Mouse (Mus musculus) c-Kit-negative CD71-positive TER-119-positive erythroid progenitor cells, embryonic 14.5 days (primary cell): ENCODE results near the gene Rassf8.
A peak's percentile ranks its signal among the peaks of the same experiment; 100 is the strongest.

Experiments used
- DNase-seq: peaks from one replicate; pipeline ENCODE4 v3.0.0-alpha.2; 2013; ENCODE audit warnings: low read depth, low spot score

Rassf8 gene

GRCm38 (mm10) chr6:145746132-145746849 is at the start of gene Rassf8:
Rassf8 (plus strand) TSS chr6:145746748.
- peak; percentile 1 for DNase-seq

- no peak for DNase-seq
These were observed 45.5 kb upstream of the Rassf8 start for GRCm38 (mm10) chr6:145701021-145701540.

DNA sequence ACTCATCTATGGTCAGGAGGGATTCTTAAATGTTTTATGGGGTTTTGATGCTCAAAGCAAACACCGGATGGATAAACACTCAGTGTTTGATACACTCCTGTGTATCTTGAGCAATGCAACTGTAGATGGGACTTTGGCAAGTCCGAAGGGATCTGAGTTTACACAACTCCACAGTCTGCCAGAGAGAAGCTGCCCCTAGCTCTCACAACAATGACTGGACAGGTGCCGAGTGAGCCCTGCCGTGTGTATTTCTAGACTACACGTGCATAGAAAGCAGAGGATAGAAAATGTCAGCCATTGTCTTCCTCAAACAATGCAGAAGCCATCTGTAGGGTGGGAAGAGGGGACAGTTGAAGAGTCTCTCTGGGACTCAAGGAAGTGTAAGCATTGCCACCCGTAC is 42.9 kb upstream of the Rassf8 start:
- DNase-seq: no peak

- no peak for DNase-seq
These were observed 36.4 kb upstream of the Rassf8 start for GRCm38 (mm10) chr6:145709956-145710720.

GRCm38 (mm10) chr6:145710797-145711196 is 35.8 kb upstream of the Rassf8 start:
- no peak for DNase-seq

DNA sequence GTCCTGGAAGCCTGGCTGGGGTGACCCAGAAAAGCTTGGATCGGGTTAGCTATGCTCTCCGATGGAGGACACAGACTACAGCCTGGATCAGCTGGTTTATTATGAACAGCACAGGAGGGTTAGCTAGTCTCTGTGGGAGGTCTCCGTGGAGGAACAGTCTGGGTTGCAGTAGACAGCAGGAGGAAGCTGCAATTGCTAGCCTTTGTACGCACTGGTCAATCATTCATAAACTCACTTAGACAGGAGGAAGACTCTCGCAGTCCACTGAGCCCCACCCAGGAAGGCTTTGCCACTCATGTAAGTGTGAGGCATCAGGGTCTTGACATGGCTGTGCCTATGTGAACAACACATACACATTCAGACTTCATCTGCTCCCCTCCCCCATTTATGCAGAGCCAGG is 35.2 kb upstream of the Rassf8 start:
- no peak for DNase-seq

GRCm38 (mm10) chr6:145713241-145714114 is 33.1 kb upstream of the Rassf8 start:
- DNase-seq: no peak

DNA sequence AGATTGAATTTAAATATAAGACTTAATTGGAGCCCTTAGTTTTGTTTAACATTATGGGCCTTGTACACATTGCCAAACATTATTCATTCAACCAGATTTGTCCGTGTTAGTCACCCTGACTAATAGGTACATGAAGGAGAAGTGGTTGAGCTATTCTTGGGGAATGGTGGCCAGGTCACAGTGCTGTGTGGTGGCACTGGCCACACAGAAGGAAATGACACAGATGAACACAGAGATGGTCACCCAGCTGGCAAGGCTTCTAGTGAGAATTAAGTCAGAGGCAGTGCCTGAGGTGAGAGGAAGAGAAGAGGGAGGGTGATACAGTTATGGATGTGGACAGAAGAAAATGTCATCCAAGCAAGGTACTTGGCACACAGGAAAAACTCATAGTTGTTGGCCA is 32.4 kb upstream of the Rassf8 start:
- DNase-seq: no peak

DNA sequence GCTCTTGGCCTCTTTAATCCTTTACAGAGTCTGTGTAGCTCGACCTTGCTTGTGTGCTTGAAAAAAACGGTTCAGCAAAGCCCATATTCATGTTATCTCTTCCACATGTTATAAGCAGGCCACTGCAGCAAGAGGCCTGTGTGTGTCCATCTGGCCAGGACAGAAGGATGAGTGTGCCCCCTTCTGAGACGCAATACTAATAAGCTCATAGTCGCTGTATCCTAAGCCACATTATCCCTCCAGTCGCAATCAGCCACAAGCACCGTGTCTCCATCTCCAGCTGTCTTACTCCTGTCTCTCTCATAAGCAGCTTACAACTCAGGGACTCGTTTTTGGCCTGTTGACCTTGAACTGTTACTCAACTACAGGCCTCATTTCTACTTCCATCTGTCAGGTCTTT is 24.0 kb upstream of the Rassf8 start:
- no peak for DNase-seq

GRCm38 (mm10) chr6:145723131-145723863 is 23.3 kb upstream of the Rassf8 start:
- DNase-seq: no peak

DNA sequence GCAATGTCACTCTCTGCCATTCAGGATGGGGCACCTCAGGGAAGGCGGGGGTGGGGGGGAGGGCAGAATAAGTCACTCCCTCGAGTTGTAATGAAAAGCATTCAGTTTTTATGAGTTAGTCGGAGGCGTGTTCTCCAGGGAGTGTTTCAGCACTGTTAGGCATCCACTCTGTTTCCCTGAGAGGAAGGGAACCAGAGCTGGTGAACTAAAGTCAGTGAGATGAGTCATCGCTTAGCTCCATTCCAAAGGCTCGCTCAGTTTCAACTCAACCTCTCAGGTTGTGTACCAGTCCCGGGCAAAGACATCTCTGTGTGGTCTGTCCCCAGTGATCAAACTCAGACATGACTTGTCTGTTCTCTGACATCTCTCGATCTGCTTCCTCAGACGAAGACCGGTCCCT is 20.7 kb upstream of the Rassf8 start:
- DNase-seq: no peak

DNA sequence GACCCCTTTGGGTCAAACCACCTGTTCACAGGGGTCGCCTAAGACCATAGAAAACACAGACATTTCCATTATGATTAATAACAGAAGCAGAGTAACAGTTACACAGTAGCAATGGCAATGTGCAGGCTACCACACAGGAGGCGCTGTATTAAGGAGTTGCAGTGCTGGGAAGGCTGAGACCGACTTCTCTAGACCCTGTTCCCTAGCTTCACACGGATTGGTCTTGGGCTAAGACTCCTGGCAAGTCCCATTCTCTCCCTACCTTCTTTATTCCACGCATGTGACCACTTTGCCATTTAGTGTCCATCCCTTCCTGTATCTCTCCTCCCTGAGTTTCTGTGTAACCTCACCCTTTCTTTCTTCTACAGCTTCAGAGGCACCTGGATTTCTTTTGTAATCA is 19.6 kb upstream of the Rassf8 start:
- no peak for DNase-seq

DNA sequence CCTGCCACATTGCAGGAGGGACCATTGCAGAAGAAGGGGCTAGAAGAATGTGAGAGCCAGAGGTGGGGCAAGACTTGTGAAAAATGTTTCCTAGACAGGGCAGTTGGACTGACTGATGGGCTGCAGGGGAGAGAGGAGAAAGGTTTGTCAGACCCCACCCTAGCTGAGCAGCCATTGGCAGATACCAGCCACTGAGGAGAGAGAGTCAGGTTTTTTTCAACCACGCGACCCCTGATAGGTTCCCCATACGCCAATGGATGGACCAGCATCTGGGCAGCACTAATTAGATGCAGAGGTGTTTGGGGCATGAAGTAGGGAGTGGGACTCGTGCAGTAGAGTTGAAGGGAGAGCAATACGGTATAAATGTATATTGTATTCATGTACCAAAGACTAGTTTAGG is 13.7 kb upstream of the Rassf8 start:
- DNase-seq: no peak

GRCm38 (mm10) chr6:145733276-145733675 is 13.3 kb upstream of the Rassf8 start:
- no peak for DNase-seq

- DNase-seq: no peak
These were observed 12.6 kb upstream of the Rassf8 start for GRCm38 (mm10) chr6:145733911-145734310.

GRCm38 (mm10) chr6:145736099-145736498 is 10.4 kb upstream of the Rassf8 start:
- no peak for DNase-seq

GRCm38 (mm10) chr6:145739231-145739630 is 7.3 kb upstream of the Rassf8 start:
- no peak for DNase-seq

DNA sequence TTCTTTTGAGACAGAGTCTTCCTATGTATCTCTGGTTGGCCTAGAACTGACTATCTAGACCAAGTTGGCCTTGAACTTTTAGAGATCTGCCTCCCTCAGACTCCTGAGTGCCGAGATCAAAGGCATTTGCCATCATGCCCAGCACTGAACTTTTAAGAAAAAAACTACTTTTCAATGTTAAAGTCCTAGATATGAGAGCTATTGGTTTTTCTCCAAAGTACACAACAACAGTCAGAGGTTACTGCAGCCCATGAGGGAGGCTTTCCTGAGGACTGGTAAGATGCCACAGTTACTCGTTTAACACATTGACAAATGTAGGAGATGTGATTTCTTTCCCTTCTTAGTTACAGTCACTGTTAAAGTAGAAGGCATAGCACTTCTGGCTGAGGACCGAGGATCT is 6.5 kb upstream of the Rassf8 start:
- no peak for DNase-seq

DNA sequence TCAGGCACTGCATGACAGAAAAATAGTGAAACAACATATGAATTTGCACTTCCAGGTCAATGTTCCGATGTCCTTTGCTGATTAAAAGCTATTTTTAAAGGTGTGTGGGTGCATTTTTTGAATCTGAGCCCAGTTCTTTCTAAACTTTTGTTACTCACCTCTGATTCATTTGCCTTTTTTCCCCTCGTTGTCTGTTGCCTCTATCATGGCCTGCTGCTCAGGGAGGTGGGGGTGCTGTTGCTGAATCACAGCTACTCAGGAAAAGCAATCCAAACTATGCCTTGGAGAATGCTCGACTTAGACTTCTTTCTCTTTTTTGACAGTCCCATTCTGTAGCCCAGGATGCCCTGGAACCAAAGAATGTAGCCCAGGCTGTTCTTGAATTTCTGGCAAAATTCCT is 1.3 kb upstream of the Rassf8 start:
- no peak for DNase-seq

- no peak for DNase-seq
These were observed 548 bp downstream of the Rassf8 start for GRCm38 (mm10) chr6:145746921-145747670.
